Mouse (Mus musculus) myocyte (in vitro differentiated cells): Measurements from ENCODE around the gene Fsd1l. TPM values are rescaled to one million over a fixed set of nuclear protein-coding genes. Genes with fewer than 3 reads are reported as not detected.

Source experiments
- H3K27me3 ChIP-seq: one replicate; pipeline ENCODE4 v1.6.1; 2011; ENCODE audit not compliant: control insufficient read depth, insufficient read depth, insufficient read length
- H3K36me3 ChIP-seq: one replicate; pipeline ENCODE4 v1.6.1; 2011; ENCODE audit not compliant: control insufficient read depth, insufficient read depth
- H3K4me2 ChIP-seq: one replicate; pipeline ENCODE4 v1.6.1; 2011; ENCODE audit warnings: low read depth, control low read depth
- H3K4me3 ChIP-seq: one replicate; pipeline ENCODE4 v1.5.1; 2011; ENCODE audit warnings: mild to moderate bottlenecking, control low read depth, moderate library complexity
- H3K79me2 ChIP-seq: one replicate; pipeline ENCODE4 v1.6.1; 2011; ENCODE audit not compliant: control insufficient read depth, insufficient read depth
- H3ac ChIP-seq: one replicate; pipeline ENCODE4 v1.6.1; 2011; ENCODE audit not compliant: control insufficient read depth, insufficient read length
- CEBPB ChIP-seq: IDR thresholded peaks from 2 replicates; pipeline ENCODE4 v1.6.1; 2011; ENCODE audit warnings: mild to moderate bottlenecking, moderate library complexity; ENCODE audit not compliant: poor library complexity, insufficient read depth, severe bottlenecking
- E2F4 ChIP-seq: IDR thresholded peaks from one replicate; pipeline ENCODE4 v1.6.1; 2011; ENCODE audit warnings: mild to moderate bottlenecking, control low read depth, moderate library complexity; ENCODE audit not compliant: insufficient read depth
- MAX ChIP-seq: IDR thresholded peaks from one replicate; pipeline ENCODE4 v1.6.1; 2011; ENCODE audit warnings: low read depth, mild to moderate bottlenecking, control low read depth
- MYOD1 ChIP-seq, 3 experiments: IDR thresholded peaks; one replicate each; pipeline ENCODE4 v1.6.1; 2011; ENCODE audit warnings: control low read depth in 2 of 3, low read depth in 2 of 3, mild to moderate bottlenecking in 2 of 3, moderate library complexity in 1 of 3; ENCODE audit not compliant: insufficient read length in 2 of 3, control insufficient read depth in 1 of 3
- MYOG ChIP-seq, 3 experiments: IDR thresholded peaks; one replicate each; pipeline ENCODE4 v1.6.1; 2011; ENCODE audit warnings: control low read depth in 2 of 3, low read depth in 2 of 3, mild to moderate bottlenecking in 2 of 3; ENCODE audit not compliant: insufficient read length in 2 of 3, control insufficient read depth in 1 of 3, insufficient read depth in 1 of 3
- POLR2A ChIP-seq: IDR thresholded peaks from one replicate; pipeline ENCODE4 v1.6.1; 2011; ENCODE audit warnings: low read depth, mild to moderate bottlenecking, control low read depth, moderate library complexity; ENCODE audit not compliant: insufficient read length
- POLR2AphosphoS2 ChIP-seq: IDR thresholded peaks from one replicate; pipeline ENCODE4 v1.6.1; 2011; ENCODE audit warnings: low read depth, control low read depth; ENCODE audit not compliant: insufficient read length
- REST ChIP-seq: IDR thresholded peaks from one replicate; pipeline ENCODE4 v1.6.1; 2011; ENCODE audit warnings: mild to moderate bottlenecking, control low read depth, moderate library complexity; ENCODE audit not compliant: insufficient read depth, insufficient read length
- SRF ChIP-seq: IDR thresholded peaks from one replicate; pipeline ENCODE4 v1.6.1; 2011; ENCODE audit warnings: low read depth; ENCODE audit not compliant: control insufficient read depth, insufficient read length
- TCF12 ChIP-seq: IDR thresholded peaks from one replicate; pipeline ENCODE4 v1.6.1; 2011; ENCODE audit warnings: mild to moderate bottlenecking, control low read depth; ENCODE audit not compliant: poor library complexity, insufficient read depth, severe bottlenecking
- TCF3 ChIP-seq: IDR thresholded peaks from one replicate; pipeline ENCODE4 v1.6.1; 2011; ENCODE audit warnings: low read depth, control low read depth; ENCODE audit not compliant: insufficient read length
- USF1 ChIP-seq: IDR thresholded peaks from one replicate; pipeline ENCODE4 v1.6.1; 2011; ENCODE audit warnings: low read depth, mild to moderate bottlenecking, control low read depth, moderate library complexity
- polyA plus RNA-seq: library from polyadenylated mRNA; unstranded; fragments of >200 nt; fragmentation: generic; extraction: Trizol; gene quantifications from one replicate; pipeline ENCODE4 v1.2.1, GENCODE M21; 2012; ENCODE audit warnings: missing spikeins

The Fsd1l gene
- polyA plus RNA-seq, 1 experiment: 1.2 TPM

GRCm38 (mm10) chr4:53594204-53594603 lies 37.1 kb upstream of the Fsd1l start:
- Histone ChIP-seq H3K36me3 (no peaks in the 10 kb centered on the region), H3K4me3 (no peak overlapping the region), H3K27me3 (no peaks in the 10 kb centered on the region), H3K4me2 (no peak overlapping the region), H3ac (no peak overlapping the region), H3K79me2 (no peaks in the 10 kb centered on the region)
- no peak for TF ChIP-seq MAX
- no peak for TF ChIP-seq TCF3
- TF ChIP-seq TCF12: no peak
- TF ChIP-seq E2F4: no peak
- TF ChIP-seq MYOD1 (IDR thresholded peaks at IDR 0.05; ENCODE audit: control insufficient read depth in 1 of 3, insufficient read length in 2 of 3, low read depth in 2 of 3): no peak
- no peak for TF ChIP-seq SRF

GRCm38 (mm10) chr4:53595246-53596062 lies 35.8 kb upstream of the Fsd1l start:
- H3K4me3 ChIP-seq: no peak overlapping the region
- H3K79me2 ChIP-seq: no peaks in the 10 kb centered on the region
- H3K27me3 ChIP-seq: no peaks in the 10 kb centered on the region
- H3K4me2 ChIP-seq: no peak overlapping the region
- H3ac ChIP-seq: no peak overlapping the region
- H3K36me3 ChIP-seq: no peaks in the 10 kb centered on the region
- TF ChIP-seq MYOD1 (IDR thresholded peaks at IDR 0.05; ENCODE audit: control insufficient read depth in 1 of 3, insufficient read length in 2 of 3, low read depth in 2 of 3) (no peak), POLR2AphosphoS2 (no peak), E2F4 (no peak), REST (no peak), USF1 (no peak), TCF12 (no peak), CEBPB (no peak), MYOG (IDR thresholded peaks at IDR 0.05; ENCODE audit: control insufficient read depth in 1 of 3, insufficient read depth in 1 of 3, insufficient read length in 2 of 3, low read depth in 2 of 3) (no peak), TCF3 (no peak), SRF (no peak), MAX (no peak), POLR2A (no peak)

- H3K27me3 ChIP-seq: no peaks in the 10 kb centered on the region
- TF ChIP-seq MAX (no peak), E2F4 (no peak), TCF12 (no peak), REST (no peak), POLR2AphosphoS2 (no peak), CEBPB (no peak), POLR2A (no peak), MYOG (IDR thresholded peaks at IDR 0.05; ENCODE audit: control insufficient read depth in 1 of 3, insufficient read depth in 1 of 3, insufficient read length in 2 of 3, low read depth in 2 of 3) (no peak), MYOD1 (IDR thresholded peaks at IDR 0.05; ENCODE audit: control insufficient read depth in 1 of 3, insufficient read length in 2 of 3, low read depth in 2 of 3) (no peak), SRF (no peak)
- H3K4me2 ChIP-seq: no peak overlapping the region
- H3K79me2 ChIP-seq: no peaks in the 10 kb centered on the region
- no peak overlapping the region for H3ac ChIP-seq
- H3K4me3 ChIP-seq: no peak overlapping the region
- H3K36me3 ChIP-seq: no peaks in the 10 kb centered on the region
These were observed 35.0 kb upstream of the Fsd1l start for GRCm38 (mm10) chr4:53596063-53596895.

GRCm38 (mm10) chr4:53600462-53600861 lies 30.8 kb upstream of the Fsd1l start:
- H3ac ChIP-seq: no peak overlapping the region
- no peaks in the 10 kb centered on the region for H3K36me3 ChIP-seq
- TF ChIP-seq TCF3: no peak
- no peak for TF ChIP-seq CEBPB
- TF ChIP-seq MAX: no peak
- TF ChIP-seq MYOD1 (IDR thresholded peaks at IDR 0.05; ENCODE audit: control insufficient read depth in 1 of 3, insufficient read length in 2 of 3, low read depth in 2 of 3): no peak
- TF ChIP-seq POLR2AphosphoS2: no peak
- no peak for TF ChIP-seq SRF
- no peak for TF ChIP-seq REST
- TF ChIP-seq E2F4: no peak
- no peak for TF ChIP-seq USF1
- TF ChIP-seq TCF12: no peak
- TF ChIP-seq MYOG (IDR thresholded peaks at IDR 0.05; ENCODE audit: control insufficient read depth in 1 of 3, insufficient read depth in 1 of 3, insufficient read length in 2 of 3, low read depth in 2 of 3): no peak
- TF ChIP-seq POLR2A: no peak
- no peaks in the 10 kb centered on the region for H3K79me2 ChIP-seq
- no peak overlapping the region for H3K4me2 ChIP-seq
- H3K4me3 ChIP-seq: no peak overlapping the region
- H3K27me3 ChIP-seq: no peaks in the 10 kb centered on the region
